Mouse (Mus musculus) adrenal gland, adult 2 months (tissue): ENCODE data around the gene Maneal. TPM values are rescaled to one million over a fixed set of nuclear protein-coding genes. Genes with fewer than 3 reads are reported as not detected.

Experiments
- DNase-seq: peaks from one replicate; pipeline ENCODE4 v3.0.0; 2021
- long read RNA-seq: library from polyadenylated mRNA; stranded (forward); transcript quantifications from one replicate; pipeline ENCODE4 v2.0.0, GENCODE M21; 2021
- polyA plus RNA-seq: library from polyadenylated mRNA; depleted of rRNA; stranded (reverse); fragments of >200 nt; gene quantifications from 2 replicates; pipeline ENCODE4 v1.2.3, GENCODE M21; 2012; rRNA removed
- total RNA-seq, 2 experiments: library from RNA; stranded (reverse); gene quantifications; 2 replicates each; pipeline ENCODE4 v1.2.3; 2021

Maneal gene
- total RNA-seq (1 to 10 TPM; 4.7 TPM), polyA plus RNA-seq (5.9 and 6.5 TPM in 2 replicates)
- long read RNA-seq, transcript Maneal-201 (4 exons, 2,727 nt), result major isoform, 8 of 8 reads
- long read RNA-seq, partial matches to known transcripts, result 0 of 8 reads
- long read RNA-seq, other reads (novel, unspliced or antisense), result 0 of 8 reads

- DNase-seq, result no peak
Measured at GRCm38 (mm10) chr4:124861283-124862188, at the start of gene Maneal. Gene Maneal (minus strand): TSS chr4:124862171.

GRCm38 (mm10) chr4:124905971-124906822 is 44.2 kb upstream of the Maneal start:
- peak; percentile 11 for DNase-seq

DNA sequence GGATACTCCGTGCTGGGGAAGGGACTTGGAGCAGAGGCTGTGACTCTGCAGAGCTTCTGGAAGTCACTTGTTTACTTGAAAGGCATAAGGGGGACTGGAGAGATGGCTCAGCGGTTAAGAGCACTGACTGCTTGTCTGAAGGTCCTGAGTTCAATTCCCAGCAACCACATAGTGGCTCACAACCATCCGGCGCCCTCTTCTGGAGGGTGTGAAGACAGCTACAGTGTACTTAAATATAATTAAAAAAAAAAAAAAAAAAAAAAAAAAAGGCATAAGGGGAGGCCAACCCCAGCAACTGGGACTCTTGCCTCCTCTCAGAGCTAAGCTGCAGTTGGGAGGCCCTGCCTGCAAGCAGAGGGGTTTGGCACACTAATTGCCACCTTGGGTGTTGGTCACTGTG is 43.4 kb upstream of the Maneal start:
- DNase-seq, result no peak

- no peak for DNase-seq
Measured at GRCm38 (mm10) chr4:124899906-124900305, 37.9 kb upstream of the Maneal start.

GRCm38 (mm10) chr4:124898428-124898827 is 36.5 kb upstream of the Maneal start:
- no peak for DNase-seq

DNA sequence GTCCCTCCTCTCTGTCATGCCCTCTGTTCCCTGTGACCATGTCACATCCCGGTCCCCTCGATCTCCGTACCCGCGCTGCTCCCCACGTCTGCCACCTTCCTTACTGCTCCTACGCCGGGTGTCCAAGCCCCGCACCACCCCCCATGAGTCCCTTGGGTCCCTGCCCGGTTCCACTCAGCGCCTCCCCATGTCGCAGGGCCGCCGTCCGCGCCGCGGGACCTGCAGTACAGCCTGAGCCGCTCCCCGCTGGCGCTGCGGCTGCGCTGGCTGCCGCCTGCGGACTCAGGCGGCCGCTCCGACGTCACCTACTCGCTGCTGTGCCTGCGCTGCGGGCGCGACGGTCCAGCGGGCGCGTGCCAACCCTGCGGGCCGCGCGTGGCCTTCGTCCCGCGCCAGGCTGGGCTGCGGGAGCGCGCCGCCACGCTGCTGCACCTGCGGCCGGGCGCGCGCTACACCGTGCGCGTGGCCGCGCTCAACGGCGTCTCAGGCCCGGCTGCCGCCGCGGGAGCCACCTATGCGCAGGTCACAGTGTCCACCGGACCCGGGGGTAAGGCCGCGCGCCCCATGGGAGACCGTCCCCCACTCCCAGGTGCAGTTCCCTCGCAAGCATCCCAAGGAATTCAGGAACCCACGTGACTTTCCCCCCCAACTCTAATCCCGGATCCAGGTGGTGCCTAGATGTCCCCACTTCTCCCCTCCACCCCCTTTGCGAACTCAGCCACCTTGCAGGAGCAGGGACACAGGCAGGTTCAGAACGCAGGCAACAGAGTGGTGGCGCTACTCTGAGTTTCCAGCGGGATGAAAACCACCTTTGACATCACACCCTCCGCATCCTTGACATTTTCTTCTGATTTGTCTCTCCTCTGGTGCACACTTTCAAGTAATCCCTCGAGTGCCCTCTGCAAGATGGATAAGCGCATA is 32.8 kb upstream of the Maneal start:
- DNase-seq, result peak; percentile 35

- no peak for DNase-seq
Measured at GRCm38 (mm10) chr4:124893769-124894168, 31.8 kb upstream of the Maneal start.

DNA sequence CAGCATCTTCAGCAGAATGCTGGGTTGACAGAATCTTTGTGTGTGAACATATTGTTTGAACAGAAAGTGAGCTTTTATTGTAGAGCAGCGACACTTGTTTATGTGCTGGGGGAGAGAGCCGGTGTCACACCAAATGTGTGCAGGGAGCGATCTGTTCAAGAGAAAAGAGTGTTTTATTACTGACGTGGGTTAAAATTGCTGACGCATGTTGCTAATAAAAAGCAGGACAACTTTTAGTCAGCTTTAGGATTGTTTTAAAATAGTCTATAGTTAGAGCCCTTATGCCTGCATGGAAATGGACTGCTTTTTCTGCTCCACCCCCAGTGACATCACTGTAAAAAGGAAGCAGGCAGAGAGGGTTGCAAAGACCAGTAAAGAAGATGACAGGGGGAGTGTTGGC is 28.9 kb upstream of the Maneal start:
- no peak for DNase-seq

GRCm38 (mm10) chr4:124889935-124890334 is 28.0 kb upstream of the Maneal start:
- DNase-seq, result no peak

GRCm38 (mm10) chr4:124888702-124889101 is 26.7 kb upstream of the Maneal start:
- no peak for DNase-seq

DNA sequence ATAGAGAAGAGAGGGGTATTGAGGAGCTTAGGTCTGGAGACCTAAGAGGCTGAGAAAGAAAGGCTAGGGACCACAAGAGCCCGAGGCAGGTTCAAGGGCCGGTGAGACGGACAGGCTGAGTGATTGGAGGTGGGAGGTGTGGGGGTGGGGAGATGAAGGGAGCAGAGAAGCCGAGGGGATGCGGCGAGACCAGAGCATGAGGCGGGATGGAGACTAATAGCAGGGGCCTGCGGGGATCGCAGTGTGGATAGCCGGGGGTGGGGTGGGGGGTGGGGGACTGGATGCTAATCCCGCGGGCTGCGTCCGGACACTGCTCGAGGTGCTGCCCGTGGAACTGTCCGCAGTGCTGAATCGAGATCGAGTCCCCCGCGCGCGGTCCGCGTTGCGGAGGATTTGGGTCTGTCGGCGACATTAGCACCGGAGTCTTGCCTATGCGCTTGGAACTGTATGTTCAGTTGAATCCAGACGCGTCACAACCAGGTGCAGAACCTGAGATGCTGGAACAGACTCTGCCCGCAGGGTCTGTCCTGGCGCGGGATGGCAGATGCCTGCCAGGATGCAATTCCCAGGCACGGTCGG is 20.3 kb upstream of the Maneal start:
- peak; percentile 56 for DNase-seq

DNA sequence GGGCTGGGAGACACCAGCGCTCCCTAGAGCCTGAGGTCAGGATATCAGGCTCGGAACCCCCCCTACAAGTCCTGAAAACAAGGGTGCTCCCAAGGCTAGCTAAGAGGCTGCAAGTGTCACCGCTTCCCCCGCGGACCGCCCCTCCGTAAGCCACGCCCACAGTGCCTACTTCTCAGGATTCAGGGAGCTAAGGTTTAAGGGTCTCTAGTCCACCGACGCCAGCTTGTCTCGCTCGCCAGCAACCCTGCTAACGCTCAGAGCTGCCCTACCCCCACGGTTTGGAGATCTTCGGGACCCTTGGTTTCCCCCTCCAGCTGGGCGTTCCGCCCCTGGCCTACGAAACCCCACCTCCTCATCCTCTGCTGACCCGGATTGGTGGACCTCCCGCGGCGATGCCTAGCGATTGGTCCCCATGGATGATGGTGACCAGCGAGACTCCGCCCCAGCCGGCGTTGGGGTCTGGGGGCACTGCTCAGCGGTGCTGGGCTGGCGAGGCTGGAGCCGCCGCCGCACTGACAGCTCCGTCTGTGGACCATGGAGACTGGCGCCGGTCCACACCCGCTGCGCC is 19.5 kb upstream of the Maneal start:
- peak; percentile 28 for DNase-seq

- DNase-seq, result no peak
Measured at GRCm38 (mm10) chr4:124880599-124880998, 18.6 kb upstream of the Maneal start, which contains the start of gene Epha10. Gene Epha10 (plus strand): TSS chr4:124880899.

GRCm38 (mm10) chr4:124872719-124873118 is 10.7 kb upstream of the Maneal start:
- DNase-seq, result no peak

DNA sequence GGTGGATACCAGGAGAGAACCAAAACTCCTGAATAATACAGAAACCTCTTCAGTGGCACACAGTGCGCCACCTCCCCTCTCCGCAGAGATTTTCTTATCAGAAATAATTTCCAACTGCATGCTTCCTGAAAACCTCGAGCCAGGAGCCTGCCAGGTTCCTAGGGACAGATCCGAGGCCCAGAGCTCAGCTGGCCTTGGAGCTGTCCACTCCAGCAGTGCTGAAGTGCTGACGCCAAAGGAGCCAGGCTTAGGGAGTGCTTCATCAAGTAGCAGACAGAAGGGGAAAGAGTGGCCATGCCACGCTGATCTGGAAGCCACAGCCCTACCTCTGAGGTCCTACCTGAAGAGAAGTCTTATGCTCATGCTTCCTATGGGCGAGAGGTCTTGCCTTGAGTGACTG is 1.5 kb downstream of the Maneal start:
- peak; percentile 82 for DNase-seq

GRCm38 (mm10) chr4:124858370-124858769 is 3.6 kb downstream of the Maneal start:
- DNase-seq, result peak; percentile 84

DNA sequence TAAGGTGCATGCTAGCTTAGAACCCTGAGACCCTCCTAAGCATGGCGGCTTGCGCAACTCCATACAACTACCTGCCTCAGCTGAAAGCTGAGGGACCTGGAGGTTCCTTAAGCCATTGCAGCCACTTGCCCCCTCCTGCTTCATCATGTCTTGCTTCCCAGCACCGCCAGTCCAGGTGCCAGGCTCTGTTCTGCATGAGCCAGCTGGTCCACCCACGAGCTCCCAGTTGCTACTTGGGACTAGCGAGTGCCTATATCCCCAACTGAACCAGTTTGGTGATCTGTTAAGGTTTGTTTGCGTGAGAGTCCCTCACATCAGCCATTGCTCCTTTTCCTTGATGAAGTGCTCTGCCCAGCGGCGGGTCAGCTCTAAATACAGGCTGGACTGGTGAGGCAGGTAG is 5.7 kb downstream of the Maneal start:
- no peak for DNase-seq

DNA sequence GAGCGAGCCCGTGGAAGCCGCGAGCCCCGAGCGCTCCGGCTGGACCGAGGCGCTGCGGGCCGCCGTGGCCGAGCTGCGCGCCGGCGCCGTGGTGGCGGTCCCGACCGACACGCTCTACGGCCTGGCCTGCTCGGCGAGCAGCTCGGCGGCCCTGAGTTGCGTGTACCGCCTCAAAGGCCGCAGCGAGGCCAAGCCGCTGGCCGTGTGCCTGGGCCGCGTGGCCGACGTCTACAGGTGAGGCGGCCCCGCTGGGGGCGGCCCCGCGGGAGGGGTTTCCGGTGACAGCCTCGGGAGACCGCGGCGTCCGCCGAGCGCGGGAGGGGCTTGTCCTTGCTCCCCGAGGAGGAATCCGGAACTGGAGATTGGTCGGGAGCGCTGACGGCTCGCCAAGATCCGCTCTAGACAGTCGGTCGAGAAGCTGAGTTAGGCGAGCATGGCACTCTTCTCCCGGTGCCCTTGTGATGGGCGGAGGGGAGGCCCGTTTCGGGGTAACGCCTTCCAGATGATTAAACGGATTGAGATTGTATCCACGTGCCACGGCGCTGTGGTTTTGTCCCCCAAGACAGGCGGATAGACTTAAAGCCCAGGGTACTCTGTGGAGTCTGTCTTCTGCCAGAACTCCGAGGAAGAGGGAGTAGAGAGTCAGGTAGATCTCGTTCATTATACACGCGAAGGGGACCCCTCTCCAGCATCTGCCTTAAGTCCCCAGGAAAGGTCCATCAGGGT is 10.9 kb downstream of the Maneal start, which contains the start of gene 1110065P20Rik:
TSS of gene 1110065P20Rik (minus strand) at position 264 of the 726 bp plus-strand sequence.
- peak; percentile 93 for DNase-seq

DNA sequence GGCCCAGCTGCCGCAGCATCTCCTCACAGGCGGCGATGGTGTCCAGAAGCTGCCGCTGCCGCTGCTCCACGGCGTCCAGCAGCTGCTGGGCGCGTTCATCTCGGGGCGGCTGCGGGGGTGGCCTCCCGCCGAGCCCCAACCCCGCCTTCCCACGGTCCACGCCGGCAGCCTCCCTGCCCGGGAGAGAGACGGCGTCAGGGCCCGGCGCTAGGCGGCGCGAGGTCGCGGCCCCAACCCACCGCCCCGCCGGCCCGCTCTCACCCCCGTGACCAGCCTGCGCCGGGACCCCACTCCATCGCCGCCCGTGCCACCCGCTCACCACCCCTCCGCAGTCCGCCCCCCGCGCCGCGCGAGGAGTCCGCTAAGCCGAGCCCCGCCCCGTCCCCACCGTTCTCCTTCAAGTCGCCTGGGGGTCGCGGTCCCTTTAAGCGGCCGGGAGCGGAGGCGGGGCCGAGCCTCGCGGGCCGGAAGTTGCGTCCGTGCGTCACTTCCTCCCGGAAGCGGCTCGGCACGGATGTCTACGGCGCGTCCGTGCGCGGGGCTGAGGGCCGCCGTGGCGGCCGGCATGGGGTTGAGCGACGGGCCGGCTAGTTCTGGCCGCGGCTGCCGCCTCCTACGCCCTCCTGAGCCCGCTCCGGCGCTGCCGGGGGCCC is 11.6 kb downstream of the Maneal start, which contains the start of gene Yrdc:
TSS of gene Yrdc (plus strand) at position 419 of the 653 bp plus-strand sequence.
- peak; percentile 97 for DNase-seq
